Mouse (Mus musculus) naive thymus-derived CD4-positive, alpha-beta T cell, adult 2 months (primary cell): ENCODE results near the gene Myo18a.
"Not testable (repeated sequence)": the region's sequence is repeated elsewhere in the genome, so short reads cannot be mapped to it uniquely, and the experiment has no call there.

Experiments
- DNase-seq: peaks from one replicate; pipeline ENCODE4 v3.0.0-alpha.2; 2011; ENCODE audit warnings: low read depth

The Myo18a gene

DNA sequence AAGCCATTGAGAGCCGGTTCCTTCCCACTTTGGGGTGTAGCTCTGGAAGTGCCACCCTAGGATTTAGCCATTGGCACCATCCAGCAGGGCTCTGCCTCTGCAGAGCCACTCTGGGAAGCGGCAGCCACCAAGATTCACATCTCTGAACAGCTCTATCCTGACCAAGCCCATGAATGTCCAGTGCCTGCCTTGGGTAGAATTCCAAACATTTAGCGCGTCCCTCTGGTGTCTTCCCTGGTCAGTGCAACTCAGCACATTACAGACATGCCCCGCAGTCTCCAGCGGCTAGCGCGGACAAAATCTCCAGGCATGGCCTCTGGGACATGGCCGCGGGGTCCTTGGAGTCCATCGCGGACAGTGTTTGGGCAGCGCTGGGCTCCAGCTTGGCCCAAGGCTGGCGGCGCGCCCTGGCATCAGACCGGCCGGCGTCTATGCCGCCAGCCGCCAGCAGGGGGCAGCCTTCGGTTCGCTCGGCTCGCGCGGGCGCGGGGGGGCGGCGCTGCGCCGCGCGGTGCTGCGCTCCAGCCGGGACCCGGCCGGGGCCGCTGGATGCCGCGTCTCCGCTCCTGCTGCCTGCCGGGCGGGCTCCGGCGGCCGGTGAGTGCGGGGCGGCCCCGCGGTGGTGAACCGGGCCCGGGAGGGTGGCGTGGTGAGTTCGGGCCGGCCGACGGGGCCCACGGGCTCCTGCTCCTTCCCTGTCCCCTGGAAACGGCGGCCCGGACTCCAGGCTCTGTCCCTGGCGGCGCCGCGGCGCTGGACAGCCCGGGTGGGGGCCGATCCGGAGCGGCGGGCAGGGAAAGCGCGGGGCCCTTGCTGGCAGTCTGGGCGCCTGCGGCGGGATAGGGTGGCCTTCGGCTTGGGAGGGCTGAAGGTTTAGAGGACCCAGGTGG lies at the start of gene Myo18a:
TSS of gene Myo18a (plus strand) at position 464 of the 890 bp plus-strand sequence.
- DNase-seq = peak; percentile 90

DNA sequence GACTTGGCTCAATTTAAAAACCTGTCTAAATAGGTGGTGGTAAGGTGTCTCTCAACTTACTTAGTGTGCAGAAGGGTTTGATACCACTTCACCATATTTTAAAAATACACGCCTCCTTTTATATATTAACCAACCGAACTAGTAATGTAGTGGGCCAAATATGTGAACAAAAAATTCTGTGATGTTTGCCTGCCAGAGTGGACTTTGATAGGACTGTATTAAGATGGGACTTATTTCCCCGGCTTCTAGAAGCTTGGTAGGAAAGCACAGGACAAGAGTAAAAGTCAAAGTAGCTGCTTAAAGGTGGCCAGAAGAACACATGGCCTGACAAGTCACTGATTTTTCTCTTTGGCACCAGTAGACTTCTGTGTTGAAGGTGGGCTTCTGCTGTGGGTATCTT lies 49.3 kb upstream of the Myo18a start:
- DNase-seq = no peak

DNA sequence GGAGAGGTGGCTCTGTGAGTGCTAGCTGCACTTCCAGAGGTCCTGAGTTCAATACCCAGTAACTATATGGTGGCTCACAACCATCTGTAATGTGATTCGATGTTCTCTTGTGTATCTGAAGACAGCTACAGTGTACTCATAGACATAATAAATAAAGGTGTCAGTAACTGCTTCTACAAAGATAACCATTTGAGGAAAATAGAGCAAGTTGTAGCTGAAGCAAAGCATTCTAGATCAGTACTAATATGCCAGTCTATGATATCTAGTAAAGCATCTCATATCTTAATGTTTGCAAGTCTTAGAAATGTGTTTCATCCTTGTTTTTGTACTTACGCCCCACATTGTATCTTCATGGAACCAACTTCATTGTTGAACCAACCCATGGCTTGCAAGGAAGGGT lies 44.0 kb upstream of the Myo18a start:
- no peak for DNase-seq

DNA sequence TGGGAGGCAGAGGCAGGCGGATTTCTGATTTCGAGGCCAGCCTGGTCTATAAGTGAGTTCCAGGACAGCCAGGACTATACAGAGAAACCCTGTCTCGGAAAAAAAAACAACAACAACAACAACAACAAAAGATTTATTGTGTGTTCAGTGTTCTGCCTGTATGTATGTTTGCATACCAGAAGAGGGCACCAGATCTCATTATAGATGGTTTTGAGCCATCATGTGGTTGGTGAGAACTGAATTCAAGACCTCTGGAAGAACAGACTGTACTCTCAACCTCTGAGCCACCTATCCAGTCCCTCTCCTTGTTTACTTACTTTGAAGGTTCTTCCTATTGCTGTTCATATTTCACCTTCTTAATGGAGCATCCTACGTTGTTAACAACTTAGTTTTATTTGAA lies 41.7 kb upstream of the Myo18a start:
- DNase-seq = no peak

DNA sequence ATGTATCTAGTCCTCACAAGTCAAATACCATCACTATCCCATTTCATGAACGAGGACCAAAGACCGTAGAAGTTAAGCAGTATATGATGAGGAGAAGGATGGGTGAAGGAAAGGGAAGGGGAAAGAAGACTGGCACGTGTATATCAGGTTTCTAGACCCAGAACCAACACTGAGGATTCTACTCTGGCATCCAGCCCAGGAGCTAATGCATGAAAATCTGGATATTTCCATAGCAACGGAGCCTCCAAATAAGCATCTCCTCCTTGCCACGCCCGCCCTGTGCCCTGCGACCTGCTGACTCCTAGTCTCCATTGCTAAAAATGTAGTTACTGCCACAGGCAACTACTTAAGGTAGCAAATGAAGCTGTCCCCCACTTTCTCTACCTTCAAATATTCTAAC lies 38.3 kb upstream of the Myo18a start:
- DNase-seq = no peak

DNA sequence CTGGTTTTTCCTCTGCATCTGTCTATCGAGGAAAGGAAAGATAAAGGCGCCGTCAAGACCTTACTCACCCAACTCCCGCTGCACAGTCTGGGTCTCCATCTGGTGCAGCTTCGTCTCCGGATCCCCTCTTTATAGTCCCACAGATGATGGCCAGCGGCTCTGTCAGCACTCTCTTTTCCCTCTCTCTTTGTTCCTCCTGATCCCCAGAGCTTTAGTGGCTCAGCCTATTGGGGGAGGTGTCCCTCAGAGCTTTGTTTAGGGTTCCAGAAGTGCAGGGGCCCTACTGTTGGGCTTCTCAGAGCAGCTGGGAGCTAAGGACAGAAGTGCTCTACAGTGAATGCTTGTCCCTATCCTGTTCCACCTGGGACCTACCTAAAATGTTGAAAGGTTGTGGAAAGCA lies 37.9 kb upstream of the Myo18a start, which contains the start of gene Cryba1:
TSS of gene Cryba1 (minus strand) at position 101 of the 400 bp plus-strand sequence.
- DNase-seq = no peak

DNA sequence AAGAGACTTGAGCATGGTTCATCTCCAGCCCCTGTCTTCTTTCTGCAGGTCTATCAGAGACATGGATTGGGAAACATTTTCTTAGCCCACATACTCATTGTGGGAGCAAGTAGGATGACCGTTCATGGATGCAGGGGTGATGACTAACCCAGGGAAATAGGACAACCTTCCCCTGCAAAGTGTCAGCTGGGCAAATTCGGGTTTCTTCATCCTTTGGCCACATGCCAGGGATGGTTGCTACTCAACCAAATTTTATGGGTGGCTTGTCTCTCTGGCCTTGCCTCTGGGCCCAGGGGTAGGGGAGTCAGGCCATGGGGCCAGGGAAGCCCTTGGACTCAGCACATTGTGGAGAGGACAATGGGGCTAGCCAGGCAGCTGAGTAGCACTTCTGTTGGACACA lies 34.5 kb upstream of the Myo18a start:
- DNase-seq = no peak

DNA sequence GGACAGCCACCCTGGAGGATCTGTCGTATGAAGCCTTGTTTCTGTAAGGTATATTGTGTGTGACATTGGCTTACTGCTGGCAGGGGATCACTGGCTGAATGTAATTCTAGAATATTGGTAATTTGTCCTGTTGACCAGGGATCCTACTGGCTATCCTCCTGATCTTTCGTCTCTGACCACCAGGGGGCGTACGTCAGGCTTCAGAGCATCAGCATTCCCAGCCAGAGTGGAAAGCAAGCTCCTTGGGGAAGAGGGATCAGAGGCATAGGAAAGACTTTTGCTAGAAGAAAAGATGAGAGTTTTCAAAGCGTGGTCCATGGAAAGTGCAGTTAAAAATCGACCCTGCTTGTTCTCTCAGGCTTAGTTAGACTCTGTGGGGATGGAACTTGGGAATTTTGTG lies 25.8 kb upstream of the Myo18a start:
- peak; percentile 78 for DNase-seq

DNA sequence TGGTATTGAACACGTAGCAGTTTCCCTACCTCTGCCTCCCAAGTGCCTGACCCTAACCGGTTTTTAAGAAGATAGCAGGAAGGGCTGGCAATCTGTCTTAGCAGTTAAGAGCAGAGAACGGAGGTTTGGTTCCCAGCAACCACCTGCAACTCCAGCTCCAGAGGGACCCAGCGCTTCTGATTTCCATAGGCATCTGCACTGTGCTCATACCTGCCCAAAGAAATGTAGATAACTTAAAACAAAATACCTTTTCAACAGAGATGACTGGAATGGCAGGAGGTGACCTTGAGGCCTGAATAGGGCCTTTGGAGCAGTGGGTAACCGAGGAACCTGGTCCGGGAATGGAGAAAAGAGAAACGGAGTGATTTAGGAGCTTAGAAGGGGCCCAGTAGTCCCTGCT lies 24.5 kb upstream of the Myo18a start:
- DNase-seq = no peak

DNA sequence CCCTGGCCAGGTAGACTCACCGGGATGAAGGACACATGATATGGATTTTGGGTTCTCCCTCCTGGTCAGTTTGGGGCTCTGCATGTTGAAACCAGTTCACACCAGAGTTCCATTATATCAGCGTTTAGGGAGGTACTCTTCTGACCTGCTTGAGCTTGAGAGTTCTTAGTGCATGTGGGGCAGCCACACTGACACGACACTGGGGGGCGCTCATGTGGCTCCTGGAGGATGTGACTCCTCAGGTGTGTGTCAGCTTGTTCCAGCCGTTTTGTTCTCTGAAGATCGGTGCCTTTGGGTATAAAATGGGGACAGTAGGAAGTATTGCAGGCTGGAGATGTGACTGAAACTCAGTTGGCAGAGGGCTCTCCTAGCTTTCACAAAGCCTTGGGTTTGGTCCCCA lies 19.1 kb upstream of the Myo18a start:
- DNase-seq = peak; percentile 54

DNA sequence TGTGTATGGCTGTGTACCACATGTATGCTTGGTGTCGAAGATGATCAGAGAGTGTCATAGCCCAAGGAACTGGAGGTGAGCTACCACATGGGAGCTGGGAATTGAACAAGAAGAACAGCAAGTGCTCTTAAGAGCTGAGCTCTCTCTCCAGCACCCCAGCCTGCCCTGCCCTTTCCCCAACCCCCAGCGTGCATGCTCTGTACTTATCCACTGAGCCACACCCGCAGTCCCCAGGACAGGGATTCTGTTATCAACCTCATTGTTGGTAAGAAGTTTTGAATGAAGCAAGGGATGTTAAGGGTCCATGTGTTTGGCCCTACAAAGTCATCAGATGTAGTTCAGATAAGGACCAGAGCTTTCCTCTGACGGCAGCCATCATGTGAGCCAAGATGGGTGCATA lies 16.4 kb upstream of the Myo18a start:
- no peak for DNase-seq

DNA sequence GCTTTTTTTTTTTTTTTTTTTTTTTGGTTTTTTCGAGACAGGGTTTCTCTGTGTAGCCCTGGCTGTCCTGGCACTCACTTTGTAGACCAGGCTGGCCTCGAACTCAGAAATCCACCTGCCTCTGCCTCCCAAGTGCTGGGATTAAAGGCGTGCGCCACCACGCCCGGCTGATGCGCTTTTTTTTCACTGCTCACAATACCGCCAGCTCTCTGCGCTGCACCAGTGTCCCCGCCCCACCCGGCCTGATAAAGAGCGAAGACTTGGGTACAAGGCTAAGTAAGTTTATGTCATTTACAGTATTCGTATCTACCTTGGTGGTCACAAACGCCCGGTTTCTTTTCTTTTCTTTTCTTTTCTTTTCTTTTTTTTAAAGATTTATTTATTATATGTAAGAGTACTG lies 15.9 kb upstream of the Myo18a start:
- not testable (repeated sequence) for DNase-seq

DNA sequence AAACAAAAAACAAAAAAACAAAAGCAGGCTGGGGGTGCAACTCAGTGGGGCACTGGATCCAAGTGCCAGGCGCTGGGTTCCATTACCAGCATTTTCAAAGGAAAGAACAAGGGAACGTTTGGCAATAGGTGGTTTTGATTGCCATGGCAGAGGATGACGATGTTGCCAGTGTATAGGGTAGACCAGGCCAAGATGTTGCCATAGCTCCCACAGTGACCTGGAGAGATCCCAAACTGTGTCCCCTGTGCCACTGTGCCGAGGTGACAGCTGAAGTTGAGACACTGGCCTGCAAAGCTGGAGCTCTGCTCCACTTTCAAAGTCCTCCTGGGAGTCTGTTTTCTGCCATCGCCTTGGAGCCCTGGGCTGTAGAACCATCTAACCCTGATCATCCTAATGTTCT lies 14.1 kb upstream of the Myo18a start:
- no peak for DNase-seq

DNA sequence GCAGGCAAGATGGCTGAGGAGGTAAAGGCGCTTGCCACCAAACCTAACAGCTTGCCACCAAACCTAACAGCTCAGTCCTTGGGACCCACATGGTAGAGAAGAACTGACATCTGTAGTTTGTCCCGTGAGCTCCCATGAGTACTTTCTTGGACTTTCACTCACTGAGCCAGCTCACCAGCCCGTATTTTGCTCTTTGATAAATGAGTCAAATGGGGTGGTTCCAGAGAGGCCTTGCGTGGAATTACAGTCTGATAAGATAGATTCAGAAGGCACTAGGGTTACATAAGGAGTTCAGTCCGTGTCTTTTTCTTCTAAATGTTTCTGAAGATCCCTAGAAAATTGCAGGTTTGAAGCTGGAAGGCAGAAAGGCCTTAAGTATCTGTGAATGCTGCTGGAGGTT lies 10.5 kb upstream of the Myo18a start:
- DNase-seq = no peak

DNA sequence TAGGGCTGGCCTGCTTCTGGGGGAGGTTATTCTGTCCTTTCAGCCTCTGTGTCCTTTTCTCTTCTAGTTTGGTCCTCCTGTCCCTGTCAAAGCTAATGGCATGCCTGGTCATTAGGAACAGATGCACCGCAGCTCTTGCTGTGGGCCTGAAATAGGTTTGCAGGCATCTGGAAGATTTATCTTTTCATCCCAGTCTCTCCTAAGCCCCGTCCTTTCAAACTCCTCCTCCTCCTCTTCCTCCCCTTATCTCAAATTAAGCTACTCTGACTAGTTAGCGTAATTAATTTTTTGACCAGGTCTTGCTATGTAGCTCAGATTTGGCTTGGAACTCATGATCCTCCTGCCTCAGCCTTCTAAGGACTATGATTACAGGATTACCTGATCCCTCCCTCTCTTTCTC lies 9.6 kb upstream of the Myo18a start:
- DNase-seq = no peak

DNA sequence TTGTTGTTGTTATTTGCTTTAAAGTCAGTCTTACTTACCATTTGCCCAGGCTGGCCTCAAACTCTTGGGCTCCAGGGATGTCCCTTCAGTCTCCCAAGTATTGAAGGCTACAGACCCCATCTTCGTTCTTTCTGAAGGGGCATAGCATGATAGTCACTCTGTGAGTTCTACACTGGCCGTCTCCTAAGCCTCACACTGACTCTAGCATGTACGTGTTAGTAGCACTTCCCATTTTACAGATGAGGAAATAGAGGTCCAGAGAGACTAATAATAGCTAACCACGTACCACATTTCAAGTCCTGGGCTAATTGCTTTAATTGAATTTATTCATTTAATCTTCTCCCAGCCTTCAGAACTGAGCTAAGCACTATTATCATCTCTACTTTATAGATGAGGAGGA lies 3.0 kb upstream of the Myo18a start:
- DNase-seq = no peak

DNA sequence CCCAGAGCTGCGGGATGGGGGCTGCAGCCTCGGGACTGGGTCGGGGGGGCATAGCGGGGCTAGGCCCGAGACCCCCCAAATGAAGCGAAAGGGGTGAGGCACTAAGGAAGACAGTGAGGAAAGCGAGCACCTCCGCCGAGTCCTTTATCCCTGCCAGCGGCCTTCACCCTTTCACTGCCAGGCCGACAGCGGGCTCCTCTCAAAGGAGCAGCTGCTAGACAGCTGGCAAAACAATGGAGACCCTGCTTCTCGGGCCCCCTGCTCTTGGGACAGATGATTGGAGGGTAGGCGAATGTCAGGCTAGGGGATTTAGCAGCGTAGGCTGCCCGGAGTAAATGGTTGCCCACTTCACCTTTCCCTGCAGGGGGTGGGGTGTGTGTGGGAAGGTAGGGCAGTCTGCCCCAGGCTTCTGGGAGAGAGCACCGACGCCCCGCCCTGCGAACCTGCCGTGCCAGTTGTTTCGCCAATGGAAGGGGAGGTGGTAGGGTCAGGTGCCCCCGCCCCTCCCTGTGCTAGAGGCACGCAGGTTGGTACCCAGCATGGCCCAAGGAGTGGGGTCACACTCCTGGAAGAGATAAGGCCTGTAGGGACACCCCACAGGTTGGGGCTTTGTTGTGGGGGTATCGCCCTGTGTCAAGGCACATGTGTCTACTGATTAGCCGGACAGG lies 761 bp downstream of the Myo18a start:
- DNase-seq = peak; percentile 54

DNA sequence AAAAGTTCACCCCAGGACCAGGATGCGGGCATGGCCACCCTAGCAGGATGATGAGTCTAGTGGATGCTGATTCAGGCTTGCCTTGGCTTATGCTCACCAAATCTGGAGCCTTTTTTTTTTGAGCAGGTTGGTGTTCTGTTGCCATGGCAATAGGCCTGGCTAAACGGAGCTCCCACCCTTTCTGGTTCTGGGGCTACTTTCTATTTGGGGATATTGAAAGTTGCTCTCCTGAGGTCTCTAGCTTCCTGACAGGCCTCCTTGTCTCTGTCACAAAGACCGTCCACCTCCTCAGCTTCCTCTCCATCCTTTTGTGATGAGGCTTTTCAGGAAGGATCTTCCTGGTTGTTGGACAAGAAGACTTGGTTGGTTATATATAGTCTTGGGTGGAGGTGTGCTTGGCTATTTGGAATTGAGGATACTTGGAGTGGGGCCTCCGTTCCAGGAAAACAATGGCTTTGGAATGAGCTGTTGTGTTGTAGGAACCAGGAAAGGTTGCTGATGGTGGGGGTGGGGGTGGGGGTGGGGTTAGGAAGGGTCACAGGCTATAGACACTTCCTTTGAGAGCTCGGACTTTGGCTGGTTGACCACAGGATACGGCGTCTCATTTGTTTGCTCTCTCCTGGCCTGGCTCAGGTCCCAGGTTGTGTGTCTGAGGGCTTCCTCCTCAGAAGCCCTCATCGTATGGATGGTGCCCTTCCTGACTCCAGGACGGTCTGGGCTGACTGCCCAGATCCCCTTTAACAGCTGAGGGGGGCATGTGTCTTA lies 1.8 kb downstream of the Myo18a start:
- no peak for DNase-seq

DNA sequence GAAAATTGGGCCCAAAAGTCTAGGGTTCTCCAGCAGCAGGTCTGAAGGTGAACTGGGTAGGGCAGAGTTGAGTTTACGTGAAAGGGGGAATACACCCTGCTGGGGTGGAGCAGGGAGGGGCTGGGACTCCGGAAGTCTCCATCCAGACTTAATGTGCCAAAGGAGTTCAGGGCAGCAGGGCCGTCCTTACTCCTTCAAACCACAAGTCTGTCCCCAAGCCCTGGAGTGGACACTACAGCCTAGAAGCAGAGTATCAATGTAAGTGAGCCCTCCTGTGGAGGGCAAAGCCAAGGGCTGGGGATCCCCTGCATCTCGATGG lies 2.4 kb downstream of the Myo18a start:
- DNase-seq = no peak

DNA sequence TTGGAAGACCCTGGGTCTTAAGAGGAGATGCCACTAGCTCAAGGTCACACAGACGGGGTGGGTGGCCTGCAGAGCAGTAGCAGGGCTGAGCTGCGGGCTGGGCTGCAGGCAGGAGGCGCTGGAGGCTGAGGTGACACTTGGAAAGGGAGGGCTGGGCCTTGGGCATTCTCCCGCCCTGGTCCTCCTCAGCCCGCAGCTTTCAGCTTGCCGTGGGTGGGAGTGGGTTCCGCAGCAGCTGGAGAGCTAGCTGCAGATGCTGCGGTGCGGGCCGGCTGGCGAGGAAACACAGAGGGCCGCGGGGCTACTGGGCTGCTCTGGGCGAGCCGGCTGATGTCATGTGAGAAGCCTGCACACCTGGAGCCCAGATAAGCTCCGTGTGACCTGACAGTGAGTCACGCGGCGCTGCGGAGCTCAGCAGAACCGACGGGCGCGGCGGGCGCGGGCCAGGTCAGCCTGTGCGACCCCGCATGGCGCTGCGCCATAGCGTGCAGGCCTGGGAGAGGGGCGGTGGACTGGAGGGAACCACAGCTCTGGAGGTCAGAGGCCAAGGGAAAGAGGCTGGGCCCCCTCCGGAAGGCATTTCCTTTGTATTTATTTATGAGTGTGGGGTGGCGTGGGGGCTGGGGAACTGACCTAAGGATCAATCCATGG lies 3.4 kb downstream of the Myo18a start:
- peak; percentile 71 for DNase-seq

DNA sequence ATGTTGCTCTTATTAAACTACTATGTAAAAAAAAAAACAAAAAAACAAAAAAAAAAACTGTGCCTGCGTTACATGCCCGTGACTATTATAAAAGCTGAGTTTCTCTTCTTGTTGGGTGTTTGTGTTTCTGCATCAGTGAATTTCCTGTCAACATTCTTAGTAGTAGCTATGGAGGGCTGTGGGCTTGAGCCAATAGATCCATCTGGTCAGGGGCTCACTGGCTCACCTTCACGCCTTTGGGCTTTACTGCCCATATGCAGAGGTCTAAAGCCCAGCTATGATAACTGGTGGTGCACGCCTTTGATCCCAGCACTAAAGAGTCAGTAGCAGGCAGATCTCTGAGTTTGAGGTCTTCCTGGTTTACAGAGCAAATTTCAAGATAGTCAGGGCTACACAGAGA lies 6.5 kb downstream of the Myo18a start:
- no peak for DNase-seq

DNA sequence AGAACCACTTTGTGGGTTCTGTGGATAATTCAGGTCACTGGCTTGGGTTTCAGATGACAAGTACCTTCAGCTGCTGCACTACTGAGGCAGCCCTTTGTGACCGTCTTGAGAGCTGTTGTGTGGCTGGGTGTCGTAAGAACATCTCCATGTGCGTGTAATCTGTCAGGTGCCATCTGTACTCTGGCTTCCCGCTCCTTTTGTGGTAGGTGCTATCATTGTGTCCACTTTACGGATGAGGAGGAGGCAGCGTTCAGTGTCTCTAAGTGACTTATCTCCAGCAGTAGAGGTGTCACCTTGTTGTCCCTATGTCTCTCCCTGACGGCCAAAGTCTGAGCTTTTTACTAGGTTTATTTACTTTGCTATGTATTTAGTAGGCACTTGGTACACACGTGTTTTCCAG lies 7.3 kb downstream of the Myo18a start:
- no peak for DNase-seq
